Mouse (Mus musculus) lung, embryonic 16.5 days (tissue): Measurements from ENCODE around the gene Fam69a. TPM values are rescaled to one million over a fixed set of nuclear protein-coding genes. Genes with fewer than 3 reads are reported as not detected.

ENCODE experiments used
- ATAC-seq: fragments of 200-750 bp; cut with Nextera tagmentation; 2 replicates; pipeline ENCODE4 v1.8.0; 2017; ENCODE audit warnings: low read depth, mild to moderate bottlenecking, moderate library complexity
- H3K27ac ChIP-seq: fragments of 300-500 bp; sonication (generic); 2 replicates; pipeline ENCODE4 v1.5.1; 2014; ENCODE audit warnings: mild to moderate bottlenecking, control low read depth, low read length
- H3K27me3 ChIP-seq: fragments of 300-500 bp; sonication (generic); 2 replicates; pipeline ENCODE4 v1.6.1; 2014; ENCODE audit warnings: low read depth, low read length, mixed read lengths; ENCODE audit not compliant: control insufficient read depth, insufficient read depth
- H3K36me3 ChIP-seq: fragments of 300-500 bp; sonication (generic); 2 replicates; pipeline ENCODE4 v1.6.1; 2014; ENCODE audit warnings: low read length; ENCODE audit not compliant: control insufficient read depth, insufficient read depth
- H3K4me1 ChIP-seq: fragments of 300-500 bp; sonication (generic); replicated peaks from 2 replicates; pipeline ENCODE4 v1.6.1; 2014; ENCODE audit warnings: low read length, mixed read lengths; ENCODE audit not compliant: control insufficient read depth, insufficient read depth
- H3K4me2 ChIP-seq: fragments of 300-500 bp; sonication (generic); 2 replicates; pipeline ENCODE4 v1.6.1; 2014; ENCODE audit warnings: low read depth, low read length, control low read depth
- H3K4me3 ChIP-seq: fragments of 300-500 bp; sonication (generic); 2 replicates; pipeline ENCODE4 v1.5.1; 2014; ENCODE audit warnings: mild to moderate bottlenecking, low read length, control low read depth
- H3K9ac ChIP-seq: fragments of 300-500 bp; sonication (generic); 2 replicates; pipeline ENCODE4 v1.6.1; 2014; ENCODE audit warnings: low read length, control low read depth
- H3K9me3 ChIP-seq: fragments of 300-500 bp; sonication (generic); 2 replicates; pipeline ENCODE4 v1.6.1; 2016; ENCODE audit warnings: low read length; ENCODE audit not compliant: control insufficient read depth
- WGBS: fragments of 180-500 bp; shearing (Covaris S2); extraction: QIAGEN DNeasy Blood & Tissue Kit; methylation state at CpG from one replicate; pipeline ENCODE4 v1.1.7; 2014; 5-methylcytosine and 5-hydroxymethylcytosine counted together
- polyA plus RNA-seq: library from polyadenylated mRNA; unstranded; fragments of >200 nt; fragmentation: Nextera tagmentation; extraction: Ambion mirVana; gene quantifications from 2 replicates; pipeline ENCODE4 v1.2.1, GENCODE M21; 2015

Gene Fam69a
- polyA plus RNA-seq, 1 experiment from 2014 or later = 24.4 TPM

GRCm38 (mm10) chr5:107926550-107927249 is 60.2 kb downstream of the Fam69a start:
- no peak overlapping the region for H3K9ac ChIP-seq
- 68% methylated on average over 11 of the region's 11 CpGs for WGBS
- no peaks in the 10 kb centered on the region for H3K36me3 ChIP-seq
- H3K9me3 ChIP-seq = no peaks in the 10 kb centered on the region
- no peak overlapping the region for H3K4me3 ChIP-seq
- H3K27ac ChIP-seq = no peak overlapping the region
- no peaks in the 10 kb centered on the region for H3K27me3 ChIP-seq
- no peak overlapping the region for H3K4me2 ChIP-seq
- H3K4me1 ChIP-seq = no peaks in the 10 kb centered on the region
- no peak for ATAC-seq

GRCm38 (mm10) chr5:107924564-107924963 is 62.3 kb downstream of the Fam69a start:
- Histone ChIP-seq H3K9ac (no peak overlapping the region), H3K4me1 (no peaks in the 10 kb centered on the region), H3K27ac (no peak overlapping the region), H3K9me3 (no peaks in the 10 kb centered on the region), H3K4me2 (no peak overlapping the region), H3K36me3 (no peaks in the 10 kb centered on the region), H3K27me3 (no peaks in the 10 kb centered on the region), H3K4me3 (no peak overlapping the region)
- no peak for ATAC-seq
- 81% methylated on average over 8 of the region's 8 CpGs for WGBS

GRCm38 (mm10) chr5:107922836-107923235 is 64.0 kb downstream of the Fam69a start:
- H3K4me2 ChIP-seq = no peak overlapping the region
- 96% methylated on average over 1 of the region's 1 CpGs for WGBS
- no peak overlapping the region for H3K9ac ChIP-seq
- no peaks in the 10 kb centered on the region for H3K36me3 ChIP-seq
- no peak for ATAC-seq
- H3K27me3 ChIP-seq = no peaks in the 10 kb centered on the region
- no peaks in the 10 kb centered on the region for H3K9me3 ChIP-seq
- no peak overlapping the region for H3K4me3 ChIP-seq
- H3K4me1 ChIP-seq = no peaks in the 10 kb centered on the region
- H3K27ac ChIP-seq = no peak overlapping the region

- Histone ChIP-seq H3K4me1 (no peaks in the 10 kb centered on the region), H3K4me2 (no peak overlapping the region), H3K27ac (no peak overlapping the region), H3K4me3 (no peak overlapping the region), H3K9me3 (no peaks in the 10 kb centered on the region), H3K36me3 (no peaks in the 10 kb centered on the region), H3K9ac (no peak overlapping the region), H3K27me3 (no peaks in the 10 kb centered on the region)
- ATAC-seq = peak; percentile 59; the same call in 1 of the 2 replicates
- WGBS = 70% methylated on average over 2 of the region's 2 CpGs
Measured at GRCm38 (mm10) chr5:107921400-107922252, 65.3 kb downstream of the Fam69a start.

GRCm38 (mm10) chr5:107915280-107915679 is 71.6 kb downstream of the Fam69a start:
- H3K27me3 ChIP-seq = no peaks in the 10 kb centered on the region
- 41% methylated on average over 4 of the region's 4 CpGs for WGBS
- ATAC-seq = no peak

GRCm38 (mm10) chr5:107911012-107911411 is 75.9 kb downstream of the Fam69a start:
- Histone ChIP-seq H3K4me2 (no peak overlapping the region), H3K36me3 (peaks cover 36% of the 10 kb centered on the region), H3K27ac (no peak overlapping the region), H3K9ac (no peak overlapping the region), H3K27me3 (no peaks in the 10 kb centered on the region), H3K9me3 (no peaks in the 10 kb centered on the region), H3K4me3 (no peak overlapping the region), H3K4me1 (no peaks in the 10 kb centered on the region)
- WGBS = 84% methylated on average over 5 of the region's 5 CpGs
- ATAC-seq = no peak

More at GRCm38 (mm10) chr5:107915280-107915679, 71.6 kb downstream of the Fam69a start:
- no peaks in the 10 kb centered on the region for H3K9me3 ChIP-seq
- no peak overlapping the region for H3K27ac ChIP-seq
- no peak overlapping the region for H3K4me2 ChIP-seq
- no peaks in the 10 kb centered on the region for H3K4me1 ChIP-seq
- no peak overlapping the region for H3K9ac ChIP-seq
- H3K36me3 ChIP-seq = no peaks in the 10 kb centered on the region
- no peak overlapping the region for H3K4me3 ChIP-seq

GRCm38 (mm10) chr5:107910084-107910616 is 76.7 kb downstream of the Fam69a start:
- Histone ChIP-seq H3K4me1 (no peaks in the 10 kb centered on the region), H3K27ac (no peak overlapping the region), H3K4me2 (no peak overlapping the region), H3K27me3 (no peaks in the 10 kb centered on the region), H3K36me3 (peaks cover 44% of the 10 kb centered on the region), H3K4me3 (no peak overlapping the region), H3K9me3 (no peaks in the 10 kb centered on the region), H3K9ac (no peak overlapping the region)
- ATAC-seq = no peak
- 56% methylated on average over 5 of the region's 5 CpGs for WGBS

GRCm38 (mm10) chr5:107909668-107910067 is 77.2 kb downstream of the Fam69a start:
- 86% methylated on average over 3 of the region's 3 CpGs for WGBS
- H3K4me2 ChIP-seq = no peak overlapping the region
- H3K4me1 ChIP-seq = no peaks in the 10 kb centered on the region
- peaks cover 48% of the 10 kb centered on the region for H3K36me3 ChIP-seq
- ATAC-seq = no peak
- H3K27me3 ChIP-seq = no peaks in the 10 kb centered on the region
- no peaks in the 10 kb centered on the region for H3K9me3 ChIP-seq
- no peak overlapping the region for H3K27ac ChIP-seq
- no peak overlapping the region for H3K9ac ChIP-seq
- H3K4me3 ChIP-seq = no peak overlapping the region

- Histone ChIP-seq H3K27ac (no peak overlapping the region), H3K27me3 (no peaks in the 10 kb centered on the region), H3K4me3 (no peak overlapping the region), H3K4me1 (no peaks in the 10 kb centered on the region), H3K4me2 (no peak overlapping the region), H3K9ac (no peak overlapping the region), H3K36me3 (peaks cover 57% of the 10 kb centered on the region), H3K9me3 (no peaks in the 10 kb centered on the region)
- no peak for ATAC-seq
- WGBS = 84% methylated on average over 2 of the region's 2 CpGs
Measured at GRCm38 (mm10) chr5:107908514-107909110, 78.3 kb downstream of the Fam69a start.
